Mouse (Mus musculus) cerebral cortex, adult 2 months (tissue): ENCODE data around the gene Snx30.

Experiments
- WGBS: fragments of 180-500 bp; shearing (Covaris S2); methylation state at CpG from one replicate; pipeline ENCODE4 v1.1.7; 2018; 5-methylcytosine and 5-hydroxymethylcytosine counted together

Snx30 gene

DNA sequence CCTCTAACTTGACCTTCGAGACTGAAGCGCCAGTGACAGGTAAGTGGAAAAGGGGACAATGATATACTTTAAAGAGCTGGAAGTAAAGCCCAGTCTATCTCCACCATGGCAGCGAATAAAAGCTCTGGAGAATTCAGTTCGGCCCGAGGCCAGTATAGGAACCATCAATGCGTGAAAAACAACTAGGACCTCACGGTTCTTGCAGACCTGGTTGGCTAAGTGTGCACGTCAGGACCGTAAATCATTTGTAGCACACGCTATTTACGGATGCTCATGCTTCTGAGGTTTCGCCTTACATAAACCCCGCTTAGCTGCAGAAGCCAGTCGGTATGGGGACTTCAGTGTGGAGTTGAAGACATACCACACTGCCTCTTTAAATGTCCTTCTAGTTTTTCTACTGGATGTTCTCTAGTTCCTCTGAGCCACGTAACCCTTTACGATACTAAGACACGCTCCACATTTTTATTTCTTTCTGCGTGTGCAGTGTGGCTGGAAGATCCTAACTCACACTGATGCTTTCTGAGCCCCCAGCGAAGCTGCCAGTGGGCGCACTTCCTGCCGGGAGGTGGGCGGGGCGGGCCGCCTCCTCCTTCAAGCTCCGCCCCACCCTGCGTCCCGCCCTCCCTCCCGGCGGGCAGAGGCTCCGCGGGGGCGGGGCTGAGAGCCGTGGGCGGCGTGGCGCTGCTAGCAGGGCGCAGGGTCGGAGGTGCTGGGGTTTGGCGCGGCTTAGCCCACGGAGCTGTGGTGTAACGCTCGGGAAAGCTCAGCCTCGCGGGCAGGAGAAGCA lies at the start of gene Snx30:
Gene Snx30, plus strand, starts transcription at position 660 of the 787 bp plus-strand sequence.
- WGBS: 3% methylated on average over 45 of the region's 45 CpGs

GRCm38 (mm10) chr4:59756332-59757082 lies 49.1 kb upstream of the Snx30 start:
- 41% methylated on average over 9 of the region's 9 CpGs for WGBS

GRCm38 (mm10) chr4:59757452-59758435 lies 47.9 kb upstream of the Snx30 start:
- WGBS: 82% methylated on average over 12 of the region's 12 CpGs

- 72% methylated on average over 4 of the region's 4 CpGs for WGBS
Measured at GRCm38 (mm10) chr4:59760016-59760415, 45.6 kb upstream of the Snx30 start.

DNA sequence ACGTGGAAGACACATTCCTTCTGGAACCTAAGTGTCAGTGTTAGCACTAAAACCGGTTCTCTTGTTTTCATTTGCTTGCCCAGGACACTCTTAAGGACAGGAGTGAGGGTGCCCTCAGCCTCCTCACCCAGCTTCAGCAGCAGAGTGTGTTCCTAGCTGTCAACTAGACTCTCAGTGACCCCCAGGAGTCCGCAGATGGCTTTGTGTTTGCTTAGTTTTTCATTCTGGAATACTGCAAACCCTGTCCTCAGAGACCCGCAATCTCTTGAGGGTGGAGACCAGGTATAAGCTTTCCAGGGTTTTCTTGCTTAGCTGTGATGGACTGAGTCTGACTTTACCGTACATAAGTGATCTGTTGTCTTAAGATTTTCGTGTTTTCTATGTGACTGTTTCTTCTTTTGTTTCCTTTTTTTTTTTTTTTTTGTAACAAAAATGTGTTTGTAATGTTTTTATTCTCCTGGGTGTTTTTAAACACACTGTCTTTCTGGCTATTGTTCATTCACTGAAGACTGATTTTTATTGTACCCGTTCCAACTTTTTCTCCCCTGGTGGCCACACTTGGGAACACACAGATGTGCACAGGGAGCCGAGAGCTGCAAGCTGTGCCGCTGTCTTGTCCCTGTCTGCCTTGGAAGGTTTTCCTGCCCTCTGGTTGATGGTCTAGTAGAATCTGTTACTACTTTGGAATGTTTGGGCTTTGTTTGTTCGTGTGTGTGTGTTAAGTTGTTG lies 44.8 kb upstream of the Snx30 start:
- 51% methylated on average over 10 of the region's 10 CpGs for WGBS

DNA sequence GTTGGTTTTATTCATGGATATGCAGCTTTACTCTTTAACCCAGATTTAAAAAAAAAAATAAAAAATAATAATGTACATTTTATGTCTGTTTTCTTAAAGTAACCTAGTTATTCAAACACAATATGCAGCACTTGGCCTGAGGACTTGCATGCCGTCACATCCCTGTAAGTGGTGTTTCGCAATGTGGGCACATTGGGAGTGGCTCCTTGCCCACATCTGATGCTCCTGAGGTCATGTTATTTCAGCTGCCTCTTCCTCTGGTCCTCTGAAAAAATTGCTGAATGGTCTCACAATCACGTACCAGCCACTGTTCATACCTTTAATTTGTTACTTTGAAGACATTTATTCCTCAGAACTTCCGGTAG lies 44.3 kb upstream of the Snx30 start:
- WGBS: 80% methylated on average over 4 of the region's 4 CpGs

DNA sequence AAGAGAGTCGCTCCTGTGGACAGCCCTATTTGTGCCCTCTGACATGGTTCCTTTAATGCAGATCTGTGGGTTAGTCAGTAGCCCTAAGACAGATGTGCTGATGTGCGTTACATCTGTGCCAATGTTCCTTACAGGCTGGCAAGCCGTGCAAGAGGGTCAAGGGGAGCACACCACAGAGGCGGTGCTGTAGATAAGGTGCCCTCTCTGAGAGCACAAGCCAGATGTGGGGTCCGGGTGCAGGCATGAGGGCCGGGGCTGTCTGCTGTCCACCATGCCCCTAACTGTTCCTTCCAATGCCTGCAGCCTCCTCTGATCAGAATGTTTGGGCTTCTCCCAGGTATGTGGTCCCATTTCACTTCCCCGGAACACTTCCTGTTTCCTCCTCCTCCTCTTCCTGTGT lies 40.7 kb upstream of the Snx30 start:
- WGBS: 78% methylated on average over 7 of the region's 7 CpGs

DNA sequence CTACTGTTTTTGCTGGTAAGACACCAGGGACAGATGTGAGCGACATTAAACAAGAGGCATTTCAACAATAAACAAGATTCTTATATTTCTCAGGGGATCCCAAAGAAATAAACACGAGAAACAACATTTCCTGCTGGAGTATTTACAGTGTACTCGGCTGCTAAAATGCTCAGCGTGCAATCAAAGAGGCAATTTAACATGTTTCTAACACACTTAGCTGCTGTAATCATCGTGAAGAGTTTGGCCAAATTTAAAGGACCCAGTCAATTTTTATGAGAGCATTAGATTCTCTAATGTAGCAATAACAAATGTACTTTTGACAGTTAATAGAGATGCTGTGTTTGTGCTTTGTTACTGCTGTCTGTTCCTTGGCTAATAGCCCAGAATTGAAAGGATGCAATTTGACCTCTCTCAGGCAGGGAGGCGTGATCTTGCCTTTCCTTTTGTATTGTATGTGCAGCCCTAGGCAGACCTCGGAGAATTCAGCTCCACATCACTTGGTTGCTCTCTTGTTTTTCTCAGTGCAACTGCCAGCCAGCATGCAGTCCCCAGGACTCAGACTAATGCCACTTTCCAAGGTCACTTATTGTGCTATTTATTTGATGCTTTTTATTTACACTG lies 40.1 kb upstream of the Snx30 start:
- WGBS: 44% methylated on average over 7 of the region's 7 CpGs

DNA sequence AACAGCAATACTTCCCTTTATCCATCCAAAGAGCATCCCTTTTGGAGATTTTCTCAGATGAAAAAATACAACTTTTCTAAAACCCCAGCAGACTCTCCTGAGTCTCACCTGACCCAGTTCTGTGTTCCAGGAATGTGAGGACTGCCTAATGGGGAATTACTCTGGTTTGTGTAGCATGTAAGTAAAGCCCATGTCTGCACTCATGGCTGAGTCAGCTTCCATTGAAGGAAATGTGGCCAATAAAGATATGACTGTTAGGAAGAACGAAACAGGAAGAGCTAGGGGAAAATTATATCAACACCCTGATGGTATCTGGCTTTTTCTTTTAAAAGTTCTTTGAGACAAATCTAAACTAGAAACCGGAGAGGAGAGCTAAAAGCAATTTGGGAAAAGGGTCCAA lies 37.9 kb upstream of the Snx30 start:
- WGBS: 85% methylated on average over 2 of the region's 2 CpGs

GRCm38 (mm10) chr4:59772171-59772879 lies 33.3 kb upstream of the Snx30 start:
- 74% methylated on average over 17 of the region's 17 CpGs for WGBS

GRCm38 (mm10) chr4:59777828-59778227 lies 27.8 kb upstream of the Snx30 start:
- 81% methylated on average over 3 of the region's 3 CpGs for WGBS

DNA sequence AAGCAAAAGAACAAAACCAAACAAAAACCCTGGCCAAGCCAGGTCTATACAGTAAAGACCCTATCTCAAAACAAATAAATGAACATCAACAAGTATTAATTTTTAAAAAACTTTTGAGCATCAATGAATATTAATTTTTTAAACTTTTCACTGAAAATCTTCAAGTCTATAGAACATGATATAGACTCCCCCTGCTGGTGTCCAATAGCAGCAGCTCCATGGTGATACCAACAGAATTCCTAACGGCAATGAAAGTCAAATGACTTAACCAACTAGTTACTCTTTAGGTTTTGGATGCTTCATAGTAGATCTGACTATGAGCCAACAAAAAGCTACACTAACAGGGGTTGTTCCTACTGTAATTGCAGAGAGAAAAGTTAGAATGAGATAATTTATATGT lies 25.1 kb upstream of the Snx30 start:
- 8% methylated on average over 1 of the region's 1 CpGs for WGBS

DNA sequence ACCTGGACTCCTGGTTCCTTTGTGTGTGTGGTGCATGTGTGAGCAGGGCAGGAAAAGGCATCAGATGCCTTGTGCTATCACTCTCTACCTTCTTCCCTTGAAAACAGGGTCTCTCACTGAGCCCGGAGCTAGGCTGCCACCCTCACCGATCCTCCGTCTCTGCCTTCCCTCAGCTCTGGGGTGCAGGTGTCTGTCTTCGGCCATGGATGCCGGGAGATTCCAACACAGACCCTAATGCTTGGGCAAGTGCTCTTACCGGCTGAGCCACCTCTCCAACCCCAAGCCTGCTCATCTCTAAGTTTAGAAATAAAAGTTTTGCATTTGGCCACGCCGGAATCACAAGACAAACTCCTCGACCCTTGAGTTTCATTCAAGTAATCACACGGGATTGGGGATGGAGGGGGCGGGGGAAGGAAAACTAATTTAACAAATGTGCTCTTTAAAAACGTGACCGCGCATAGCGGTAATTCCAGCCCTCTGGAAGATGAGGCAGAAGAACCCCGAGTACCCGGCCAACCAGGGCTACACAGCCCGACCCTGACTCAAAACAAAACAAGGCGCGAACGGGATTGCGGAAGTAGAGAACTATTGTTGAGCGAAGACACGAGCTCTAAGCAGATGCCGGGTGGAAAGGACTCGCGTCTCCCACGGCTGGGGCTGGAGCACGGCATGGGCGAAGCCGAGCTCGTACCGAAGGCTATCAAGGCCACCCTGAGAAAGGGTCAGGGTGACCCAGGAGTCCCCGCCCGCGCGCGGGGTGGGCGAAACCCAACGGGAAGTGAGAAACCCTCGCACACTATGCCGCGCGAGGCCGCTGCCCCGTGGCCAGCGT lies 22.6 kb upstream of the Snx30 start:
- under 1% methylated on average over 47 of the region's 47 CpGs for WGBS

DNA sequence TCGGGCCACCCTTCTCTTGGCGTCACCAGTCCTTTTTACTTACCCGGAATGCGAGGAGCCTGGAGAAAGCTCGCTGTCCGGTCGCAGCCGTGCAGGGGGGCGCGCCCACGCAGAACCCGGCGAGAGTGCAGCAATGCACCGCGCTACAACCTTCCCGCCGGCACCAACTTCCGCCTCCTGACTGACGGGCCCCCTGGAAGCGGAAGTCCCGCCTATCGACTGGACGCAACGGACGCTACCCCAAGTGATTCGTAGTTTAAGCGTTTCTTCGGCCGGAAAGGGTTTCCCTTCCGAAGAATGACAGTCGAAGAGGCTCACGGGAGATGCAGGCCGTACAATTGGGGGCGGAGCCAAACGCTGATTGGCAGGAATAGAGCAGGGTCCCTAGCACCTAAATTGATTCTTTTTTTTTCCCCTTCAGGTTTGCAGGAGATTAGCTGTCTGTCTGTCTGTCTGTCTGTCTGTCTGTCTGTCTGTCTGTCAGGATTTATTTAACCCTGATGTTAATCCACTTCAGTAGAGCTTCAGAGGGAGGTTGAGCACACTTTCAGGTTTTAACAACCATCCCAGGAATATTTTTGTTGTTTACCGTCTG lies 21.9 kb upstream of the Snx30 start:
- WGBS: under 1% methylated on average over 36 of the region's 36 CpGs

GRCm38 (mm10) chr4:59785412-59785811 lies 20.2 kb upstream of the Snx30 start:
- WGBS: 35% methylated on average over 2 of the region's 2 CpGs

DNA sequence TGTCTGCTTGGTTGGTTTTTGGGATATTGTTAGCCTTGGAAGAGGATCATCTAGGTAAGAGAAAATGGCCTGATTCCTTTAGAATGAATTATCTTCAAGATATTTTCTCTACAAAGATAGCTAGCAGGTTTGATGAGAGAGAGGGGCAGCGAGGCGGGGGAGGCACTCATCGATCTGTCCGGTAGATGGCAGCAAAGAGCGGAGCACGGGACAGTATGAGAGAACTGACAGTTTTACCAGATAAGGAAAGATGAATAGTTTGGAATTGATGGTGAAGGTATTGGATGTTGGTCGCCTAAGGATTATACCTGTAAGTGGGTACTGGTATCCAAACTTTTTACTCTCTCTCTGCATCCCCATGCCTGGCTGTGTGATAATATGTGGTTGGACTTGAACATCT lies 19.0 kb upstream of the Snx30 start:
- under 1% methylated on average over 7 of the region's 7 CpGs for WGBS

DNA sequence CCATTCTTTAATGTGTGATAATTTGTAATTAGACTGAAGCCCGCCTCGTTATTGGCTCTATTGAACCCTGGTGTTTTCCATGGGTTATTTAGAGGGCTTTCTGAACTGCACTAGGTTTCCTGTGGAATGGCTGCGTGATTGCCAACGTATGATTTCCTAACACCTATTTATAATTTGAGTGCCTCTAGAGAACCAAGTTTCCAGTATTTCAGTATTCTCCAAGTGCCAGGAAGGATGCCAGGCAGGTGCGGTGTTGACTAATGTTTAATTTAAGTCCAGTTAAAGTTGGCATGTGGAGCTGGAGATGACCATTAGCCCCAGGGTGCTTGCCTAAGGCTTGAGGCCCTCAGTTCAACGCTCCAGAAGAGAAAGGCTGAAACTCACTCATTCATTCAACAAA lies 18.5 kb upstream of the Snx30 start:
- WGBS: 62% methylated on average over 6 of the region's 6 CpGs

DNA sequence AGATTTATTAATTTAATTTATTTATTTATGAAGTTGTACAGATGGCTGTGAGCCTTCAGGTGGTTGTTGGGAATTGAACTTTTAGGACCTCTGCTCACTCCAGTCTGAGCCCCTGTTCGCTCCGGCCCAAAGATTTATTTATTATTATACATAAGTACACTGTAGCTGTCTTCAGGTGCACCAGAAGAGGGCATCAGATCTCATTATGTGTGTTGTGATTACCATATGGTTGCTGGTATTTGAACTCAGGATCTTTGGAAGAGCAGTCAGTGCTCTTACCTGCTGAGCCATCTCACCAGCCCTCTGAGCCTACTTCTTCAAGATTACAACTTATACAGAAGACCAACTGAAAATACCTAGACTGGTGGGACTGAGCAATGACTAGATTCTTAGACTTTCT lies 12.0 kb upstream of the Snx30 start:
- WGBS: 83% methylated on average over 2 of the region's 2 CpGs

GRCm38 (mm10) chr4:59794116-59794515 lies 11.5 kb upstream of the Snx30 start:
- WGBS: 72% methylated on average over 2 of the region's 2 CpGs
